Mouse (Mus musculus) kidney, adult 11 months (tissue): ENCODE results near the gene Gm28305.

Experiments
- DNase-seq: peaks from one replicate; pipeline ENCODE4 v3.0.0; 2022

The Gm28305 gene

DNA sequence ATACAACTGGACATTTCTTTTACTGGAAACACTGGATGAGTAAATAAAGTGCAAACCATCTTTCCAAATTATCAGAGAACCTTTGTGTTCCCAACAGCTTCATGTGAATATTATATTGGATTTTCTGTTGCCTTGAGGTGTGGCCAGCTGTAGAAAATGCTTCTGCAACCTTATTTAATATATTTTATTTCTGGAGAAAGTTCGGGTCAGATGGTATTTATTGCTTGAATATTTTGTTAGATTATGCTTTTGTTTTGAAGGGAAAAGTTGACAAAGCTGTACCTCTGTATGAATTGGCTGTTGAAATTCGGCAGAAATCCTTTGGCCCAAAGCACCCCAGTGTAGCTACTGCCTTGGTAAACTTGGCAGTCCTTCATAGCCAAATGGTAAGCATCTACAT lies at the start of gene Gm28305:
Gene Gm28305 (plus strand): TSS at position 301 of the 400 bp plus-strand sequence.
- no peak for DNase-seq

DNA sequence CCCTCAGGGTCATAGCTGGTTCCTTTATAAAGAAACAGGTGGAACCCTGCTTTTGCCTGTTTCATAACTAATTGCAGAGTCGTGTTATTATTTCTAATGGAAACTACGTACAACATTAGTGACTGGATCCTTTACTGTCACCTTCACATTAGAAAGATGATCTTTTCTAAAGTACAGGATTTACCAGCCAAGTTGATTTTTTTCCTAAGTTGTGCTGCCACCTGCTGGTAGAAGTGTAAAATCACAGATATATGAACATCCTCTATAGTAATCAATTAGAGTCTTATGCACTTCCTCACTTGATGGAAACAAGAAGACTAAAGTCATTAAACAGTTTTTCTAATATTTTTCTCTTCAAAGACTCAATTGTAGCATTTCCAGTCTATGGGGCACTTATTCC lies 44.0 kb upstream of the Gm28305 start:
- no peak for DNase-seq

DNA sequence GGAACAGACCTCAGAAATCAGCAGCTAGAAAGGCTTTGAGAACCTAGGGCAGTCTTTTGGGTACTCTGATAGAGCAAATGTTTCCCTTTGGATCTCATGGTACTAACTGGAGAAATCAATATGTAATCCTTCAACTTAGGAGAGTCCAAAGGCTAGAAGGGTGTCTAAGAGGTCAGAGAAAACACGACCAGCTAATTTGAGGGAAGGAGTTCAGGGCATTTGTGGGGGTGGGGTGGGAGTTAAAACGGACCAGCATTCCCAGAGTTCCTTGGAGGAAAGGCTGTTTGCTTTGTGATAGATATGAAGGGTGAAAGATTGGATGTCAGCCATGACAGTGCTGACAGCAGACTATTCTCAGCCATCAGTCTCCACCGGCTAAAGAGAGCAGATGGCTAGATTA lies 39.9 kb upstream of the Gm28305 start:
- peak; percentile 74 for DNase-seq

DNA sequence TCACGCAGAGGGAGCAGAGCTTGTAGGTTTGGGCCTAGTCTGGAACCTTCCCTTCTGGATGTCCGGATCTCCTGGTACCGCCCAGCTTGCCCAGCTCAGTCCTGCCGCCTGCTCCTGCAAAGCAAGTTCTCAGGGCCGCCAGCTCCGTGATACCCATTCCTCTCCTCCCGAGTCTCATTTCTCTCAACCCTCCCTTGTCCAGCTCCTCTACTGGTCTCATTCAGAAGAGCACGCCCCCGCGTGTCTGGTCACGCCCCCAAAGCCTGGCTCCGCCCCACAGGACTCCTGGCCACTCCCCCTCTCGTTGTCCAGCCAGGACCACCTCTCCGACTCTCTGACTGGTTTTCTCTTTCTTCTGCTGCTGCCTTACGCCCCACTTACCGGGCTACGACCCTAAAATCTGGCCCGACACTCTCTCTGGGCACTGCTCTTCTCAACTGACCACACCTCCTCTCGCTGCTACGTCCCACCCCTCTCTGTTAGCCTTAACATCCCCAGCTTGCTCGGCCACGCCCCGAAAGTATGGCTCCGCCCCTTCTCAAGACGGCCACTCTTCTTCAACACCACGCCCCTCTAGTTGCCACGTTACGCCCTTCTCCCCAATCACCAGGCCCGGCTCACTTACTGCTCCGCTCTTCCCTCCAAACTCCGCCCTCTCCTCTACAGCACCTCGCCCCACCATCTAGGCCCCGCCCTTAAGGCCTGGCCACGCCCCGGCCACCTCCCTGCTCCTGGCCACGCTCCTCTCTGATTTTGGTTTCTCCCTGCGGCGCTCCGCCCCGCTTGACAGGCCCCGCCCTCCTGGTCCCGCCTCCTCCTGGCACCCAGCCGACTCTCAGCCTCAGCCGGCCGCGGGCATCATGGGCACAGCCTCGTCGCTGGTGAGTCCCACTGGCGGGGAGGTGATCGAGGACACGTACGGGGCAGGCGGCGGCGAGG lies 38.3 kb upstream of the Gm28305 start, which contains the start of gene Nphp3:
Gene Nphp3 (plus strand): TSS at position 624 of the 939 bp plus-strand sequence.
- peak; percentile 100 for DNase-seq

DNA sequence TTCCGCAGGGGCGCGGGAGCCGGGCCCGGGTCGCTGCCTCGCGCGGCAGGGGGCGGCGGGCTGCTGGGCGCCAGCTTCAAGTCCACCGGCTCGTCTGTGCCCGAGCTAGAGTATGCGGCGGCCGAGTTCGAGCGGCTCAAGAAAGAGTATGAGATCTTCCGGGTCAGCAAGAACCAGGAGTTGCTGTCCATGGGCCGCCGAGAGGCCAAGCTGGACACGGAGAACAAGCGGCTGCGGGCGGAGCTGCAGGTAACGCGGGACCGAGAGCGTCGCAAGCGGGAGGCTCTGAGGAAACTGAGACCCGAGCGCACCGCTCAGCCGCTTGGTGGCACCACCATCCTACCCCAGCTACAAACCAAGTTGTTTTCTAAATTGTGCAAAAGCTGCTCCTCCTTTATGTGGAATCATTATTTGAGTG lies 37.5 kb upstream of the Gm28305 start:
- DNase-seq: no peak

DNA sequence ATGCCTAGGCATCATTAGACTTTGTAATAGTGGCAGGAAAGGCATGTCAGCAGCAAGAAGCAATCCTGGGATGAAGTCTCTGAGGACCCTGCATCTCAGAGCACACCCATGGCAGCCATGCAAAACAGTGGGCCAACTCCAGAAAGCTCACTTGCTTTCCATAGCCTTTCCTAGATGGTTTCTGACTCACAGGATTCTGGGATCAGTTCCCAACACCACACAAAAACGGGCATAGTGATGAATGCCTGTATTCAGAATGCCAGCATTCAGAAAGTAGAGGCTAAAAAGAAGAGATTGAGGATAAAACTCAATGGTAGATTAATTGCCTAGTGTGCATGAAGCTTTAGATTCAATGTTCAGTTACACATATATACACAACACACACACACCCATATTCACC lies 25.9 kb upstream of the Gm28305 start:
- no peak for DNase-seq

DNA sequence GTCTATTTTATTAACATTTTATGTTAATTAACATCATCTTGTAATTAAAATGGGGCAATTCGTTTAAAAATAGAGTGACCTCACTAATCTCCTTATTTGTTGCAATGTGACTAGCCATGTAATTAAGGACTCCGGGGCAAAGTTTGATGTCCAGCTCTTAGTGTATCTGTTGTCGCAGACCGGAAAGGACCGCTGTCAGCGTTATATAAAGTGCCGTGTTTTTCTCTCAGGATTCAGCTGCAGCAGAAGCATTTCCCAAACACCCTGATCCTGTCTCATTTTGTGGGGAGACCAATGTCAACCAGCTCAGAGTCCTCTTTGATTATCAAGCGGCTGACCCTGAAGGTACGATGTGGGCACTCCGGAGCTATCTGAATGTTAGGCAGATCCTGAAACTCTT lies 19.4 kb upstream of the Gm28305 start:
- no peak for DNase-seq

DNA sequence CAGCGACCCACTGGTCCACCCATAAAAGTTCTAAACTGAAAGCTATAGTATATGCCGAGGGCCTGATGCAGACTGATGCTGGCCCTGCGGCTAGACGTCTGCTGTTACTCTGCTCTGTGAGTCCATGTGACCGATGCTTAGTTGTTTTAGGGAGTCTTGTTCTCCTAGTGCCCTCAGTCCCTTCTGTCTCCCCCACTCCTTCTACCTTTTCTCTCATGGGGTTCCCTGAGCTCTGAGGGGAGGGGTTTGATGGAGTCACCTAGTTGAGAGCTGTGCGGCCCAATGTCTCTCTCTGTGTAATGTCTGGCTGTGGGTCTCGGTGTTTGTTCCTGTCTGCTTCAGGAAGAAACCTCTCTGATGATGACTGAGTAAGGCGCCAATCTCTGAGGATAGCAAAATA lies 13.3 kb upstream of the Gm28305 start:
- no peak for DNase-seq

DNA sequence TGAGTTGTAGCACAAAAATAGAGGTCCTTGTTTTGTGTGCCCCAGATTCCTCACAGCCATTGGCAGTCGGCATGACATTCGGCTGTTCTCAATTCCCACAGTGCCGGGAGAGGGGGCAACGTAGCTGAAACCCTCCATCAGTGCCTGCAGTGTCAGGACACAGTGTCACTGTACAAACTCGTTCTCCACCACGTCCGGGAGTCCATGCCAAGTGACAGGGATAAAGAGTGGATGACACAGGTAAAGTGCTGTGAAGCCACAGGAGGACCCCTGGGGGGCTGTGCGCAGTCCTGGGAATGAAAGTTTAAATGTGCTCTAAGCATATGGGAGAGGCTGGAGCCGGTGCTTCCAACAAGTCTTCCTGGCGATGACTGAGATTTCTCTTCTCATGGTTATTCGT lies 10.6 kb upstream of the Gm28305 start:
- no peak for DNase-seq

DNA sequence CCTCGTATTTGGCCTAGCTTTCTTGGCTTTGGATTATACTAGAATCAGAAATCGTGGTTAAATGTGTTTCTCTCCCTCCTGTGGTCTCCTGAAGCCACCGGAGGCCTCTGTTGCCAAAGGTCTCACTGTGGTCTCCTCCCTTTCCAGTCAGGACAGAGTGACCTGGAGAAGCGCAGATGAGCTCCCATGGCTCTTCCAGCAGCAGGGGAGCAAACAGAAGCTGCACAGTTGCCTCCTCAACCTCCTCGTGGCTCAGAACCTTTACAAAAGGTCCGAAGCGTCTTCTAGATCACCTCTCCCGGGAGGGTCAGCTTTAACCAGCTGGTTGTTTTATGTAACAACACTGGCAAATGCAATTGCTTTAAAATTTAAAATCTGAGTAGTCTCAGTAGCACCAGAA lies 6.2 kb upstream of the Gm28305 start:
- DNase-seq: no peak

DNA sequence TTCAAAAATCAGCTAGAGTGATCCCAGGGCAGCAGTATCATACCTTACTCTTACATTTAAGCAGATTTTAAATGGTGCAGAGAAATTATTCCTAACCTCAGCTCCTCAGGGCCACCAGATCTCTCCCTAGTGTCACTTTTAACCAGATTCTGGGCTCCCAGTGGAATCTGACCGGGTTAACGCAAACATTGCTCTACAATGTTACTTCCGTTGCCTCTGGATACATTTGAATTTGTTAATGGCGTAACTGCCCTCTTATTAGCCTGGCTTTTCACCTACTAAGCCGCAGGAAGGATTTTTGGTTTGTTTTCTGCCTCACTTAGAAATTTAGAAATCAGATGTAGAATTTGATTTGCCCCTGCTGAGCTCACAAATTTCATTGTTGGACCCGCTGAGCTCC lies 5.7 kb upstream of the Gm28305 start:
- no peak for DNase-seq

DNA sequence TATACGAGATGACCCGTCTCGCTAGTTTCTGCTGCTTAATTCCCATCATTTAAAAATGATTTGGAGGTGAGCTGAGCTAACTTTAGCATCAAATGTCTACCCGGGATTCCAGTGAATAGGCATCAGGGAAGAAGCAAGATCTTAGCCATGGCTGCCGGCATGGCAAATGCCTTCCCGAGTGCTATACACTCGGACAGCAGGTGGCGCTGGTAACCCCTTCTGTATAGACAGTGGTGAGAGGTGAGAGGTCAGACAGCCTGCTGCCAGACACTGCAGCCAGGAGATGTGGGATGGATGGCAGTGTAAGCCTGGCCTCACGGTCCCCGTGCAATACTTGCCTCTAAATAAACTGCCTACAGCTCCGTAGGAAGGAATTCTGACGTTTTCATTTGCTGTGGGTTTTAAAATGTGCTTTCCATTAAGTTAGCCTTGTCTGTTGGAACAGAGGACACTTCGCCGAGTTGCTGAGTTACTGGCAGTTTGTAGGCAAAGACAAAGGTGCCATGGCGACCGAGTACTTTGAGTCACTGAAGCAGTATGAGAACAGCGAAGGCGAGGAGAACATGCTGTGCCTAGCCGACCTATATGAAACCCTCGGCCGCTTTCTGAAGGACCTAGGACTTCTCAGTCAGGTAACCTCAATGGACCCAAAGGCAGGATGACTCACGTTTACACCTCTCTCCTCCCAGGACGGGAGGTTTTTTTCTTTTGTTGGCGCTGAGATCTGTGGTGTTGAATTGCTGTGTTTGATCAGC lies 5.0 kb upstream of the Gm28305 start:
- peak; percentile 61 for DNase-seq

DNA sequence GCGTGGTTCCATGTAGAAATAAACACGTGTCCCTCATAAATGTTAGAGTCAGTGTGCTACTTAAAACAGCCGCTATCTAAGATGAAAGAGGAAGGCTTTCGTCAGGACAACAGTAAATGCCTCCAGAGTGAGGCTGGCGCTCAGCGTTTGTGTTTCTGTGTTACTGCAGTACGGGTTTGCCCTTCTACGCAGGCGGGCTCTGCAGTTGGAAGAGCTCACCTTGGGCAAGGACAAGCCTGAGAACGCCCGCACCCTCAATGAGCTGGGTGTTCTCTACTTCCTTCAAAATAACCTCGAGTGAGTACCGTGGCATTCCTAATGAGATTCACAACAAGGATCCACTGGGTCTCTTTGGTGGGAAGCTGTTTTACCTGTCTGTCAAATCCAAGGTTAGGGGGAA lies 2.2 kb upstream of the Gm28305 start:
- DNase-seq: no peak

DNA sequence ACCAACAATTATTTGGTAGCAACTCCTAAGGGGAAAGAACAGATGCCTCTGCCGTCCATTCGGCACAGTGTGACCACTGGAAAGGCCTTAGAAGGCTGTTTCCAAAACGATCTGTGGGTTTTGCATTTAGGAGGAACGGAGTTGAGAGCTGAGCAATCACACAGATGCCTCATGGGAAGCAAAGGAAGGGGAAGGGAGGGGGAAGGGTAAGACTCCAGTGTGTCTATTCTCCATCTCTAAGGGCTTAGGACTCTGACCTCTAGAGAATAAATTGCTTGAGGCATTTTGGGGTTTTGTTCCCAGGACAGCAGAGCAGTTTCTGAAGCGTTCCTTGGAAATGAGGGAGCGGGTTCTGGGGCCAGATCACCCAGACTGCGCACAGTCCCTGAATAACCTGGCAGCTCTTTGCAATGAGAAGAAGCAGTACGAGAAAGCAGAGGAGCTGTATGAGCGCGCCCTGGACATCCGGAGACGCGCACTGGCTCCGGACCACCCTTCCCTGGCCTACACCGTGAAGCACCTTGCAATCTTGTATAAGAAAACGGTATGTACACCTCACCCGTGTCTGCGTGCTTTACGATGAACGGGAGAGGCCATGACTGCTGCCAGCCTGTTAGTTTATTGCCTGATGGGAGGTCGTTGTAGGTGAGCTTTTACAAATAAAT lies 1.3 kb upstream of the Gm28305 start:
- no peak for DNase-seq

DNA sequence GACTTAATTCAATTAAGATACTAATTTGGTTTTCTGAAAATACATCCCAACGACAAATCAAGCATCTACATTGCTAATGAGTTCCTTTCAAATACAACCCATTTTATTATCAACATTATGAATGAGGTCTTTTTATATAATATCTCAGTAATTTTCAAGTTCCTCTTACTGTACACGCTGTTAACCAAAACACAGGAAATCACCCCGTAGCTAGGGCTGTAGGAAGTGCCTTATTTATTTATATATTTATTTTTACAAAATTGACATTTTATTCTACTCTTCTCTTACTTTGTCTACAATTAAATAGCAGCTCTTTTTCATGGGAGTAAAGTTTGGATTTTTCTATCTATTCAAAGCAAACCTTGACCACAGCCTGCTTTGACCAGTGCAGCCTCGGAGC lies 720 bp upstream of the Gm28305 start:
- no peak for DNase-seq

DNA sequence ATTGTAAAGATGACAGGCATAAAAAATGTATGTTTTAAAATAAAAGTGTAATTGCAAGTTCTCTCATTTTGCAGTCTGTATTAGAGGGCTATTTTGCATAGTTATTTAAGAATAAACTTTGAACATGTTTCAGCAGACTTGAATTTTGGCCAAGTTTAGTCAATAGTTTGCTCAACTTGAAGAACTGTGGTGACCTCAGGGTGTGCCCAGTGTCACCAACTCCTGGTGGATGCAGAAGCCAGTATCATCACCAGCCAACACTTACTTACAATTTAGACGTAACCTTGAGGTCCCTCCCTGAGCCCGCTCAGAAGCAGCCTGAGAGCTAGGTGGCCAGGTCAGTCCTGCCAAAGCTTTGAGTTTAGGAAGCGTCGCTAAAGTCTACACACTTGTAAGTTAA lies 3.2 kb downstream of the Gm28305 start:
- peak; percentile 27 for DNase-seq

DNA sequence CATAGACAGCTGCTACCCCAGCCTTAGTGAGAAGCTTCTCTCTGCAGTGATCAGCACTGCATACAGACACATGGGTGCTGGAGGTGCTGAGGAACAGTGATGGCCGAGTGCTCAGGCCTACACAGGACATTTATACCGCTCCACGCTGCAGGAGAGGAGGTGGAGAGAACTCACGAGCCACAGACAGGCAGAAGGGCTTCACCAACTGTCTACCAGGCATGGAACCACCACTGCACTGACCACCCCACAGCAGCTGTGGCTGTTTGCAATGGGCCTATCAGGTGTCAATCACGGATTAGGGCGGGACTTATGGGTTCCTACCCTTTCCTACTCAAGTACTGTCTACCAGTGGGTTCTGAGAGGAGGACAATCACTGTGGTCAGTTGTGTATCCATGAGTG lies 10.6 kb downstream of the Gm28305 start:
- no peak for DNase-seq

DNA sequence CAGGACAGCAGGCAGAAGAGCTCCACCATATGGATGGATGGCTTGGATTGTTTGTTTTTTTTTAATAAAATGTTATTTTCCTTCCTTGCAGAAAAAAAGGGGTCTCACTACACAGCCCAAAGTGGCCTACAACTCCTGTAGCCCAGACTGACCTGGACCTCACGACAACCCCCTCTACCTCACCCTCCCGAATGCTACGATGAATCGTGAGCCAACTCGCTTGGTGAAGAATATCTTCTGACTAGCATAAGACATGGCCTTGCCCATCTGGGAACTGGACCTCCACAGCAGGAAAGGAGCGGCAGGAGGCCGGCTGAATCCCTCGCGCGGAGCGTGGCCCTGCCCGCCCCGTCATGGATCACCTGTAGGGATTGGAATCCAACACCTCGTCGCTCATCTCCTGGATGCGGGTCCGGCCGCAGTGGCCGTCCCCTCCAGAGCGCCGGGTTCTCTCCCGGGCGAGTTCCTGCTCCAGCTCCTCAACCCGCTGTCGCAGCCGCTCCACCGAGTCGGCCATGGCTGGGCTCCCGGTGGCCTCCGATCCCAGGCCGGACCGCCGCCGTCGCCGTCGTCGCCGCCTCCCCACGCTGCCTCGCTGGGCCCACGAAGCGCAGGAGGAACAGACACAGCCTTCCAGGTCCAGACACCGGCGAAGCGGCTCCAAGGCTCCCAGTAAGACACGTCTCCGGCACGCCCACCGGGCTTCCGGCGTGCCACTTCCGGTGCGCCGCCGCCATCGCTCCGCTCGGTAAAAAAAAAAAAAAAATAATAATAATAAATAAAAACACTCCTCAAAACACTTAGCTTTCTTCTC lies 22.2 kb downstream of the Gm28305 start, which contains the start of gene Uba5:
Gene Uba5 (minus strand): TSS at position 705 of the 814 bp plus-strand sequence.
- DNase-seq: peak; percentile 16

DNA sequence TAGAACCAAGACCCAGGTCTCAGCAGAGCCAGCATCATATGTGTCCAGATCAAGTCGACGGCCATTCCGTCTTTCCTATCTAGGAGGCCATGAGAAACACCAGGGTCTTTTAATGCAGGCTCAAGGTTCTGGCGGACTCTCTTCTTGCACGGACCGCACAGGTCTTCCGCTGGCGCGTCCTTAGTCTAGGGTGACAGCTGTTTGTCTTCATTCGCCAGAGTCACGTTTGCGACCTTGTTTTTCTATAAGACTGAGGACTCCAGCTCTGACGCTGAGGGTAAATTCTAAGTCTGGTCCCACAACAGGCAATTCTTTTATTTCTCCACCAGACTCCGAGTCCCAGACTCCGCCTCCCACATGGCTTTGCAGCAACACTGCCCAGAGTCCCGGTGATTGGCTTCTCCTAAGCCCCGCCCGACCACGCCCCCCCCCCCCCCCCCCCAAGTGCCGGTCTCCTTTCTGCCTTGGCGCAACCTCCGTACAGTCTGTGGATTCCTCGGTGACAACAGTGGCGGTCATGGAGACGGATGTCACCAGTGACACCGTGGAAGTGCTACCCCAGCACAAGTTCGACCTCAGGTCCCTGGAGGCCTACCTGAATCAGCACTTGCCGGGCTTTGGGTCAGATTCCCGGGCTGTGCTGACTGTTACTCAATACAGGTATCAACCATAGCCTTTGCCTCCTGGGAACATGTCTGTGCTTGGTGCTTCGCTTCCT lies 22.9 kb downstream of the Gm28305 start, which contains the start of gene Acad11:
Gene Acad11 (plus strand): TSS at position 134 of the 718 bp plus-strand sequence.
- peak; percentile 89 for DNase-seq

DNA sequence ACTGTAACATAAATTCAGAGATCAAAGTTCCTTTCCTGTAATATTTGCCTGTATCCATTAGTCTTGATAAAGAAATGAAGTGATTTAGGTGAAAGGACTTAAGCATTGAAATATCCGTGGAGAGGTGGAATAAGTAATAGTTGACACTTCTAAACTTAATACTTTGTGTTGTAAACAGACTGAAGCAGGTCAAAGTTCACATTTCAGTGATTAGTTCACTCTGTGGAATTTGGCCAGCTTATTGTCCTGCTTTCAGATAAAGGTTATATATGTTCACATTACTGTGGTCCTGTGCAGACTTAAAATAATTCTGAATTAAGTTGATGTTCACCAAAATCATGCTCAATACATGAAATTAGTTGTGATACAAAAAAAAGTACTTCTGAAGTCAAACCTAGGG lies 24.1 kb downstream of the Gm28305 start:
- DNase-seq: no peak

DNA sequence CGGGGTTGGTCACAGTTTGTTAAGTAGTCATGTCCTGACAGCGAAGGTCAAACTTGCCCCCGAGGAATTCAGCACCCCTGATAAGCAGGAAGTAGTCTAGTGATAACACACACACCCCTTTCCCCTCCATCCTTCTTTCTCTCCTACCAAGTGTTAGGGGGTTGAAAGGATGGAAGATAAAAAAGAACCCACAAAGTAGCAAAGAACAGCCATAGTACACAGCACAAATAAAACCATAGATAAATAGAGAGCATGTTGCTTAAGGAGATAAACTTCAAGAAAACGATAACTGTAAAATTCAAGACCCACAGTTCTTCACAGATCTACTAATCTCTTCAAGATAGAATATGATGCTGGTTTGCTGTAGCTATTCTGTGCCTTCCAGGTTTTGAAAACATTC lies 29.8 kb downstream of the Gm28305 start:
- DNase-seq: no peak
